Mouse (Mus musculus): ENCODE results near the gene Sfmbt1.
A peak's percentile ranks its signal among the peaks of the same experiment; 100 is the strongest.

Gene Sfmbt1

DNA sequence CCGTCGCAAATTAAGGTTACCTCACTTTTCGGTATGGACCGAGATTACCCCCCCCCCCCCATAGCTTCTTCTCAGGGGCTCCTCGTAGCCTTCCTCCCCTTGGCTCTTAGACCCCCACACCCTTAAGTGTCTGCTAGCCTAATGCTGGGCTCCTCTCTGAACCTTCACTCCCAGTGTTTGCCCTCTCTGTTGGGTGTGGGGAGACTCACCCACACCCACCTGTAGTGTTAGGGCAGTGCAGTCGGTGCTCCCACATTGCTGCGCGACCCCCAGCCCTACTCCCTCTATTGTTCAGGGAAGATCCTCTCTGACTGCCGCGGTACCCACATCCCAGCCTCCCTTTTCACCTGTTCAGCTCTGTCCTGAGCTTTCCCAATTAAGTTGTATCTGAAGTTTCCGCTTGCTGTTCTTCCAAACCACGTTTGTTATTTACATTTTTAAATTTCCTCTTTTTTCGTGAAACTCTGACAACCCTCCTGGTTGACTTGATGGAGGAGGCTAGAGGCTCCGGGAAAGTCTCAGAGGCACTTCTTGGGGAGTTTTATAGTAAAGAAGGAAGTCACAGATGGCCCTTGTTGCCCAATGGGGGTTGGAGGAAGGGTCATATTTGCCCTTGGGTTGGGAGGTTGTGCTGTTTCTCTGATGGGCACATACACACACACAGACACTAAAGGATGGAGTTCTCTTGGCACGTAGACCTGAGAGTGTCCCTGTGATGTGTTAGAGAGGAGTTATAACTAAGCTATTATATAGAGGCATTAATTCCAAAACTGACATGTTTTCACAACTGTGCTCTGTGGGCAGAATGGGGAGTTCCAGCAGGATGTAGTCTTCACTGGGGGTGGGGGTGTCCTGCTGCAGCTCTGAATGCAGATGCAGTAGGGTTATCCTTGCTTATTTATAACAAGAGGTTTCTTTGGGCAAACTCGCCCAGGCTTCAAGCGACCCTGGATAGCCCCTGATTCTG, 111.8 kb downstream of the Sfmbt1 start:
- no peak for DNase-seq (ENCODE audit: low spot score)

- no peak for DNase-seq (ENCODE audit: low spot score)
These were observed 112.8 kb downstream of the Sfmbt1 start for GRCm38 (mm10) chr14:30827480-30827879.

- DNase-seq (ENCODE audit: low spot score) = no peak
These were observed 113.4 kb downstream of the Sfmbt1 start for GRCm38 (mm10) chr14:30828077-30828476.

DNA sequence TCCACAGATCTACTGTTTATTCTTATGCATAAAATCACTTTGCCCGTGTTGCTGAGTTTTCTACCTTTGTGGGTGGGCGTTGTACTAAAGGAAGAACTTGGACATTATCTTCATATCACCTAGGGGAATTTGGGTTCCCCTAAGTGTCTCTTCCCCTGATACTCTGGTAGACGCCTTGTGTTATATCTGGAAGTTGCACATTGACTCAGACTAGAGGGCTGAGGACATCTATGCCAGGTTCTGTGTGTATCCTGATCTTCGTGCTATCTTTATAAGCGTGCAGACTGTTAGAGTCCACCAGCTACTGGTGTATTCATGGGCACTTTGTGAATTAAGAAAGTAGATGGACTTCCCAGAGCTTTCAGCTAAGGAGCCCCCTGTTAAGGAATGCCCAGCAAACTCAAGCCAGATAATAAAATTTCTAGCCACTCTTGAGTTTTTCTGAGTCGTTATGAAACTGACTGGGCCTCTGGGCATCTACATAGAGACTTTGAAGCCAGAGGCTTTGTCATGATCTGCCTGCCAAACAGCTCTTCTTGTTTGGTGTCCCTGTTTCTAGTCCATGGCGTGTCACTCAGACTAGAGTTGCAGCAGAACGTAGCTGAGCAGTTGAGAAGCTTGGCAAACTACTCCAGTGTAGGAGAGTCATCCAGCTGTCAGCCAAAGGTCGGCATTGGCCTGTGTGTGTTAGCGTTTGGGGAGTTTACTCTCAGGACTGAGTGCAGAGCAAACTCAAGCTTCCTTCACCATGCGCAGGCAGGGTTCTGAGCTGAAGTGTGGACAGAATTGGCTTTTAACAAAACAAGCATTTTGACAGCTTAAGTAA, 114.2 kb downstream of the Sfmbt1 start:
- DNase-seq (ENCODE audit: low spot score) = no peak

DNA sequence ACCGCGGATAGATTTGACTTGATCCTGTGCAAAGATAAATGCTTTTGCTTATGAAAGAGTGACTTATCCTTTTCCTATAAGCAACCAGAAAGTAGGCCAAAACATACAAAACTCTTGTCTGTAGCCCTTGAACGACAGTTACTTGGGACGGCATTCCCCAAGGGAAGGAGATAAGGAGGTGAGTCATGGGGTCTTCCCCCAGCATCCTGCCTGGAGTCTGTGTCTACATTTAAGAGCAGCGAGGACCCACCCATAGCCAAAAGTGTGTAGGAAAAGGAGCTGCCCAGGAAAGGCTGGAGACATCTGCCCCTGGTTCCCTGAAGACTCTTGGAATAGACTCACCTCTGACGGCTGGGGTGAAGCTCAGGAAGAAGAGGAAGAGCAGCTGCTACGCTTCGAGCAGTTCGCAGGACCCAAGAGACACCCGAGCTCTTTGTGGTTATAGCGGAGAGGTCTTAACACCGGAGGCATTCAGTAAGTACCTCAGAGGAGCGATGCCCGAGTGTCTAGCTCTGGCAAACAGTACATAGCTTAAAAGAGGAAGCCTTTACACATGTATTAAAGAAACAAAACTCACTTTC, 122.9 kb downstream of the Sfmbt1 start:
- DNase-seq (ENCODE audit: low spot score) = no peak

- DNase-seq (ENCODE audit: low spot score) = no peak
These were observed 129.1 kb downstream of the Sfmbt1 start for GRCm38 (mm10) chr14:30843701-30844100.

GRCm38 (mm10) chr14:30850504-30850903, 135.9 kb downstream of the Sfmbt1 start:
- no peak for DNase-seq (ENCODE audit: low spot score)

DNA sequence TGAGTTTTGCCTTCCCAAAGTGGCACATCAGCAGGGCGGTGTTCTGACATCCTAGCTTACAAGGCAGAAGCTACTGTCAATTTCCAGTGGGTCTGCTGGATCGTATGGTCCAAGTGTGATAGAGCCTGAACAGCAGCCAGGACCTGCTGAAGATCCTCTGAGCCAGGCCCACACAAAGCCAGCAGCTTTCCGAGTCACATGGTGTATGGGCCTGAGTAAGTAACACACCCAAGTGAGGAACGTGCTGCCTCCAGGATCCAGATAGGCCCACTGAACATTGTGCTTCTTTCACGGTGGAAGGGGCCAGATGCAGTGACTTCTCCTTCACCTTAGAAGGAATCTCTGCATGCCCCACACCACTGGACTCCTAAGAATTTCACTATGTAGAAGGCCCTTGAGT, 137.7 kb downstream of the Sfmbt1 start:
- no peak for DNase-seq (ENCODE audit: low spot score)

GRCm38 (mm10) chr14:30855316-30855715, 140.7 kb downstream of the Sfmbt1 start:
- no peak for DNase-seq (ENCODE audit: low spot score)

- DNase-seq (ENCODE audit: low spot score) = no peak
These were observed 142.3 kb downstream of the Sfmbt1 start for GRCm38 (mm10) chr14:30856885-30857507.

- no peak for DNase-seq (ENCODE audit: low spot score)
These were observed 143.3 kb downstream of the Sfmbt1 start for GRCm38 (mm10) chr14:30857990-30858389.

DNA sequence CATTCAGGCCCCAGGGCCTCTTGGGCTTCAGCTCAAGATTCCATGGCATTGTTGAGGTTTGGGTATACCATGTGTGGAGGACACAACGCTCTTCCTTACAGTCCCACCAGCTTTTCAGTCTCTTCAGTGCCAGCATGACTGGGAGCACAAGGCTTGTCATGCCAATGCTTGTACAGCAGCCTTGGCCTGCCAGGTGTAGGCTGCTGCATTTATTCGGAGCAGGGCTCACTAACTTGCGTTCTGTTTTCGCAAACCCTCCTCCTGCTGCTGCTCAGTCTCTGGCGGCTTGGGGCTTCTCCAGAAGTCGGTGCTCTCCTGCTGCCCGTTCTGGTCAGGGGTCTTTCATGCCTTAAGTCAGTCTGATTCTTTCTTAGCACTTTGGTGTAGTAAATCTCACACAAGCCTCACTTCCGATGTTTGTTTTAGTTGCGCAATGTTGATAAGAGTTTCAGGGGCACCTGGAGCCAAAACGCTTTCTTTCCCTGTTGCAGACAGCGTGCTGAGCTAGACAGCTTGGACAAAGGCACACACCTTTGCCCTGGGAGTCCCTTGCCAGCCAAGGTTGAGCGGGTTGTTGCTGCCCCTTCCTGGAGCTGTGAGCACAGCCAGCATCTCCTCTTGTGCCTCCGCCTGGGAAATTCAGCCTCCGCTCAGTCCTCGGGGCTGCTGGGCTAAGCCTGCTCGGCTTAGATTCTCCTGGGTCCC, 146.9 kb downstream of the Sfmbt1 start:
- DNase-seq (ENCODE audit: low spot score) = no peak

DNA sequence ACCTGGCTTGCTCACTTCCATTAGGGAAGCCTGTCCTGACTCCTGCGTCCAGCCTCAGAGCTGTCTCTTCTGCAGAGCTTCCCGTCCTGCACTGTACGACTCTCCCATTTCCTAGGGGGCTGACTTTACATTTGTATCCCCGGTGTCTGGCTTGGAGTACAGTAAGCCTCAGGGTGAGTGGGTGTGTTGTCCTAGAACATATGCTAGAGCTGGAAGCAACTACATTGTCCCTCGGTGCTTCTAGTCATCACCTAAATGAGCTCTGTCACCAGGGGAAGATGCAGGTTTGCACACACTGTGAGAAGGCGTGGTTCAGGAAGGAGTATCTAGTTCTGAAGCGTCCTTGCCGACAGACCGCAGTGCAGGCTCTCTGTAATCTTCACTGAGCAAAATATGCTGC, 147.7 kb downstream of the Sfmbt1 start:
- no peak for DNase-seq (ENCODE audit: low spot score)

DNA sequence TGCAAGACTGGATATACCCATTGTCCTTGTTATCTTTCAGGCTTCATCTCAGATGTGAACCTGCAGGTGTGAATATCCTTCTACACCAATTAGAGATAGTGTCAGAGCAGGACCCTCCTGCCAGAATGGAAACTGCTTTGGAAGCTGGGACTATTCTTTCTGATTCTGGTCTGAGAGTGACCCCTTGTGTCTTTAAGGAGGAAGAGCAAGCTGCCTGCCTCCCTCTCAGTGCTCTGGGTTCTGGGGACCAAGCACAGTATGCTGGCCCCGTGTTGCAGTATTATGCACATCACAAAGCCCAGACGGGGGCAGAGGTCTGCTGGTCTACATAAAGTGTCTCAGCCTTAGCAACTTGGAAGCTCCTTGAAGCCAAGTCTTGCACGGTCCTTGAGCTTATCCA, 150.7 kb downstream of the Sfmbt1 start:
- DNase-seq (ENCODE audit: low spot score) = peak; percentile 50

DNA sequence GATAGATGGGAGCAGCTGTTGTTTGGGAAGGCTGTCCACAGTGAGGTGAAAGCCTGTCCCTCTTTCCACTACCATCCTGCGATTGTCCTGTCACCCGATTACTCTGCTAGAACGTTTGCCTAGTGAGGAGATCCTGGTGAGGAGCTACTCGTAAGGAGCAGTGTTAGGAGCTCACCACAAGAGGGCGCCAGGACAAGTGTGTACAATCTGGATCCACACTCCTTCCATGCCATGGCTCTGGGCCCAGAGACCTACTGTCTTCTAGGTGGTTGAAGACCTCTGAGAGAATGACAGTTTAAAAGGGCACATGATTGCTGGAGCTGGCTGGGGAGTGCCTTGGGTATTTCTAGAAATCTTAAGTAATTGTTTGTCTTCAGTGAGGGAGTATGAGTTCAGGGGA, 152.4 kb downstream of the Sfmbt1 start:
- peak; percentile 71 for DNase-seq (ENCODE audit: low spot score)

GRCm38 (mm10) chr14:30868826-30869225, 154.2 kb downstream of the Sfmbt1 start:
- no peak for DNase-seq (ENCODE audit: low spot score)

DNA sequence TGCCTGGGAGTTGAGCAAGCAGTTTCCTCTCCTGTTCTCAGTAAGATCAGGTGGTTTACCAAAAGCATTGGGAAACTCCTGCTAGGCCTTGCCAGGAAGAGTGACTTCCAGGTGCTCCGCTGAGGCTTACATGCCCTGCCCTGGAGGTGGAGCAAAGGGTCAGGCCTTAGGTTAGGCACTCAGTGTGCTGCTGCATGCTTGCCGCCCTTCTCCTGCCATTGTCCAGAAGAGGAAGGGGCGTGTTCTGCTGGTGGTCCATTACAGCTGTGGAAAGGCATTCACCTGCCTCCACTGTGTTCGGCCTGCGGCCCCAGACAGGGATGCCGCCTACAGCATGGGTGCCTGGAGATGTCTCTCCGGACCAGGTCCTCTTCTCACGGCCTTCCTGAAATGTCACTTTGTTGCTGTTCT, 154.7 kb downstream of the Sfmbt1 start:
- no peak for DNase-seq (ENCODE audit: low spot score)

- DNase-seq (ENCODE audit: low spot score) = no peak
These were observed 155.8 kb downstream of the Sfmbt1 start for GRCm38 (mm10) chr14:30870206-30871147.
